Mouse (Mus musculus) liver, embryonic 11.5 days (tissue): ENCODE results near the gene Wscd2. TPM values are rescaled to one million over a fixed set of nuclear protein-coding genes. Genes with fewer than 3 reads are reported as not detected.

Source experiments
- ATAC-seq: fragments of 200-750 bp; cut with Nextera tagmentation; replicated peaks from 2 replicates; pipeline ENCODE4 v1.8.0; 2017; ENCODE audit warnings: moderate number of reproducible peaks, mild to moderate bottlenecking, moderate TSS enrichment, moderate library complexity; ENCODE audit not compliant: low FRiP score
- DNase-seq: peaks from one replicate; pipeline ENCODE4 v3.0.0-alpha.2; 2017; ENCODE audit warnings: low spot score
- H3K27ac ChIP-seq: fragments of 300-500 bp; sonication (generic); 2 replicates; pipeline ENCODE4 v1.5.1; 2014; ENCODE audit warnings: mild to moderate bottlenecking, low read depth, low read length, control low read depth
- H3K27me3 ChIP-seq: fragments of 300-500 bp; sonication (generic); replicated peaks from 2 replicates; pipeline ENCODE4 v1.6.1; 2014; ENCODE audit warnings: low read length, mixed read lengths; ENCODE audit not compliant: control insufficient read depth, insufficient read depth
- H3K36me3 ChIP-seq: fragments of 300-500 bp; sonication (generic); 2 replicates; pipeline ENCODE4 v1.6.1; 2014; ENCODE audit warnings: mild to moderate bottlenecking, low read length, moderate library complexity, mixed read lengths; ENCODE audit not compliant: control insufficient read depth, insufficient read depth
- H3K4me1 ChIP-seq: fragments of 300-500 bp; sonication (generic); replicated peaks from 2 replicates; pipeline ENCODE4 v1.6.1; 2014; ENCODE audit warnings: low read length, mixed read lengths; ENCODE audit not compliant: control insufficient read depth, insufficient read depth
- H3K4me2 ChIP-seq: fragments of 300-500 bp; sonication (generic); 2 replicates; pipeline ENCODE4 v1.6.1; 2014; ENCODE audit warnings: mild to moderate bottlenecking, control low read depth, moderate library complexity
- H3K4me3 ChIP-seq: fragments of 300-500 bp; sonication (generic); 2 replicates; pipeline ENCODE4 v1.5.1; 2014; ENCODE audit warnings: low read depth, low read length, control low read depth
- H3K9ac ChIP-seq: fragments of 300-500 bp; sonication (generic); 2 replicates; pipeline ENCODE4 v1.6.1; 2014; ENCODE audit warnings: low read depth, low read length, control low read depth
- H3K9me3 ChIP-seq: fragments of 300-500 bp; sonication (generic); 2 replicates; pipeline ENCODE4 v1.6.1; 2016; ENCODE audit warnings: low read length, inconsistent platforms, mixed read lengths; ENCODE audit not compliant: control insufficient read depth
- WGBS: fragments of 180-500 bp; shearing (Covaris S2); extraction: QIAGEN DNeasy Blood & Tissue Kit; methylation state at CpG from one replicate; pipeline ENCODE4 v1.1.7; 2014; 5-methylcytosine and 5-hydroxymethylcytosine counted together
- polyA plus RNA-seq: library from polyadenylated mRNA; unstranded; fragments of >200 nt; fragmentation: Nextera tagmentation; extraction: Ambion mirVana; gene quantifications from 2 replicates; pipeline ENCODE4 v1.2.1, GENCODE M21; 2014

The Wscd2 gene
- 0.29 and 0.45 TPM in 2 replicates for polyA plus RNA-seq

DNA sequence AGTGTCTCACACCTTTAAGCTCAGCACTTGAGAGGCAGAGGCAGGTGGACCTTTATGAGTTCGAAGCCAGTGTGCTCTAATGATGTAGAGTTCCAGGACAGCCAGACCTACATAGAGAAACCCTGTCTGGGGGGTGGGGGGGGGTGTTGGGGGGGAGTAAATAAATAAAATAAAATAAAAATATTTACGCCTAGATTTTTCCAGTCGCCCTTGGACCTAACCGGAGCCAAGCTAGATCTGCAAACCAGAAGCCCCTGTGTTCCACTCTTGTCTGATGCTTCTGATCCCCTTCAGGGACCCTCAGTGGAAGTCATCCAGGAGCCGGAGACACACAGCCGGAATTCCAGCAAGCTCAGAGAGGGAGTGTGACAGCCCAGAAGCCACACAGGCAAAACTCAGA, at the start of gene Wscd2:
Gene Wscd2 (plus strand): TSS at position 301 of the 400 bp plus-strand sequence.
- no peak within 1 kb of the TSS for H3K27ac ChIP-seq

GRCm38 (mm10) chr5:113442180-113442579, 48.0 kb upstream of the Wscd2 start:
- Histone ChIP-seq H3K36me3 (no peaks in the 10 kb centered on the region), H3K4me3 (no peak overlapping the region), H3K27me3 (no peaks in the 10 kb centered on the region), H3K4me2 (no peak overlapping the region), H3K9me3 (no peaks in the 10 kb centered on the region), H3K4me1 (no peaks in the 10 kb centered on the region), H3K9ac (no peak overlapping the region), H3K27ac (no peak overlapping the region)
- whole genome bisulfite sequencing: 67% methylated on average over 3 of the region's 3 CpGs
- ATAC-seq (no peak), DNase-seq (no peak)

More for the DNA sequence above, at the start of gene Wscd2:
- Histone ChIP-seq H3K9me3 (no peaks in the 10 kb centered on the region), H3K36me3 (no peaks in the 10 kb centered on the region), H3K4me1 (no peaks in the 10 kb centered on the region; the same call in 1 of the 2 replicates), H3K27me3 (peaks cover 39% of the 10 kb centered on the region), H3K4me2 (peak within 1 kb of the TSS; percentile 60), H3K9ac (no peak within 1 kb of the TSS), H3K4me3 (peak within 1 kb of the TSS; percentile 29)
- ATAC-seq: no peak
- DNase-seq: no peak
- WGBS: 68% methylated on average over 6 of the region's 6 CpGs

GRCm38 (mm10) chr5:113448023-113448734, 42.0 kb upstream of the Wscd2 start:
- DNase-seq (no peak), ATAC-seq (no peak)
- Histone ChIP-seq H3K27me3 (no peaks in the 10 kb centered on the region), H3K9me3 (no peaks in the 10 kb centered on the region), H3K4me2 (no peak overlapping the region), H3K4me1 (no peaks in the 10 kb centered on the region), H3K9ac (no peak overlapping the region), H3K27ac (no peak overlapping the region), H3K4me3 (no peak overlapping the region), H3K36me3 (no peaks in the 10 kb centered on the region)
- WGBS: 71% methylated on average over 9 of the region's 9 CpGs

GRCm38 (mm10) chr5:113449336-113449735, 40.8 kb upstream of the Wscd2 start:
- Histone ChIP-seq H3K27ac (no peak overlapping the region), H3K9ac (no peak overlapping the region), H3K9me3 (no peaks in the 10 kb centered on the region), H3K36me3 (no peaks in the 10 kb centered on the region), H3K4me2 (no peak overlapping the region), H3K27me3 (no peaks in the 10 kb centered on the region), H3K4me3 (no peak overlapping the region), H3K4me1 (no peaks in the 10 kb centered on the region)
- WGBS: 69% methylated on average over 3 of the region's 3 CpGs
- no peak for ATAC-seq
- DNase-seq: no peak

DNA sequence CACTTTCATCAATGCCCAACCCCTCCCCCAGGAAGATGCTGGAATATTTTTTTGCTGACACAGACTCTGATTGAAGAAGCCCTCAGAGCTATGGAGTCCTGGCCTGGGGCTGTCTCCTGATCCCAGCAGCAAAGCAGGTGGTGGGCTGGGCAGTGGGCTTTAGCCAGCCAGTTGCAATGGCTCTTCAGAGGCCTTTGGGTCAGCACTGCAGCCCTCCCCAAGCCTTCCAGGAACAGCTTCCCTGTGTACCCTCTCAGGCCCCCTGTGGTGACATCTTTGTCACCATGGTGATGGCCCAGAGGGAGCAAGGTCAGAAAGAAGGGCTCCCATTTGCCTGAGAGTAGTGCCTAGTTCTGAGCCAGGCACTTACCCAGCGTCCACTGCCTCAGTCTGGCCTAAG, 37.4 kb upstream of the Wscd2 start:
- Histone ChIP-seq H3K9ac (no peak overlapping the region), H3K9me3 (no peaks in the 10 kb centered on the region), H3K4me3 (no peak overlapping the region), H3K27me3 (no peaks in the 10 kb centered on the region), H3K4me2 (no peak overlapping the region), H3K4me1 (no peaks in the 10 kb centered on the region), H3K27ac (no peak overlapping the region), H3K36me3 (no peaks in the 10 kb centered on the region)
- DNase-seq: no peak
- no peak for ATAC-seq
- 13% methylated on average over 1 of the region's 1 CpGs for WGBS

- DNase-seq: no peak
- Histone ChIP-seq H3K36me3 (no peaks in the 10 kb centered on the region), H3K4me1 (no peaks in the 10 kb centered on the region), H3K4me2 (no peak overlapping the region), H3K27me3 (no peaks in the 10 kb centered on the region), H3K27ac (no peak overlapping the region), H3K9me3 (no peaks in the 10 kb centered on the region), H3K9ac (no peak overlapping the region), H3K4me3 (no peak overlapping the region)
- WGBS: 7% methylated on average over 4 of the region's 4 CpGs
- ATAC-seq: no peak
Measured at GRCm38 (mm10) chr5:113453356-113453755, 36.8 kb upstream of the Wscd2 start.

DNA sequence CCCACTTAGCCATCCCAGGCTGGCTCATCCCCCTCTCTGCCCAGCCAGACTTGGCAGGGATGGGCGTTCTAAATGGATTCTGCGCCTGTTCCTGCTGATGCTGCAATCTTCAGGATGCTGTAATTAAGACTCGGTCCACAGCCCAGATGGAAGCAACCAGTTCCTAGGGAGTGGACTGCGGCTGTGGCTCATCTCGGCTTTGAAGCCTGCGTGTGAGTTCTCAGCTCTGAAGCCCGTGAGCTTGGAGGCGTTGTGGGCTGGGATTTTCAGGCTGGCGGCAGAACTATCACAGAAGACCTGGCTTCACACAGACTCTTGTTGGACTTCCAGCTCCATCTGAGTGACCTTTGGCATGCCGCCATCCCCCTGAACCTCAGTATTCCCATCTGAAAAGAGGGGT, 34.1 kb upstream of the Wscd2 start:
- Histone ChIP-seq H3K4me1 (no peaks in the 10 kb centered on the region), H3K4me2 (no peak overlapping the region), H3K9ac (no peak overlapping the region), H3K36me3 (no peaks in the 10 kb centered on the region), H3K27me3 (no peaks in the 10 kb centered on the region), H3K9me3 (no peaks in the 10 kb centered on the region), H3K27ac (no peak overlapping the region), H3K4me3 (no peak overlapping the region)
- ATAC-seq (no peak), DNase-seq (no peak)
- 79% methylated on average over 10 of the region's 10 CpGs for WGBS

DNA sequence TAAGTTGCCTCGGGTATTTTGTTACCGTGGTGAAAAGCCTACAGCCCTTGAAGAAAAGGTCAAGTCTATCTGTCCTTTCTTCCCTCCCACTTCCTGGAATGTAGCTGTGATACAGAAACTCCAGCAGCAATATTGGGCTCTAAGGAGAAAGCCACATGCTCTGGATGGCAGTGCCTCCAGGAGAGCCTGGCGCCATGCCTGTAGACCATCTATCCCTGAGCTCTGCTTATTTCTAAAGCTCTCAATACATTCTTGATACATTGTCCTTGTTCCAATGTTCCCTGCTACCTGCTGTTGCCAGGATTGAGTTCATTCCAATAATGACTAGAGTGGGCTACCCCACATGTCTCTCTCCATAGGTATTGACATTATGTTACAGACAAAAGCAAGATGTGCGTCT, 33.4 kb upstream of the Wscd2 start:
- H3K9me3 ChIP-seq: no peaks in the 10 kb centered on the region
- H3K36me3 ChIP-seq: no peaks in the 10 kb centered on the region
- no peak overlapping the region for H3K27ac ChIP-seq
- H3K4me2 ChIP-seq: no peak overlapping the region
- peaks cover 3% of the 10 kb centered on the region for H3K27me3 ChIP-seq
- ATAC-seq (no peak), DNase-seq (no peak)
- 79% methylated on average over 4 of the region's 4 CpGs for WGBS
- no peak overlapping the region for H3K4me3 ChIP-seq
- H3K9ac ChIP-seq: no peak overlapping the region
- no peaks in the 10 kb centered on the region for H3K4me1 ChIP-seq

- no peaks in the 10 kb centered on the region for H3K9me3 ChIP-seq
- WGBS: 73% methylated on average over 6 of the region's 6 CpGs
Measured at GRCm38 (mm10) chr5:113457260-113457659, 32.9 kb upstream of the Wscd2 start.

More at GRCm38 (mm10) chr5:113457260-113457659, 32.9 kb upstream of the Wscd2 start:
- Histone ChIP-seq H3K36me3 (no peaks in the 10 kb centered on the region), H3K27ac (no peak overlapping the region), H3K9ac (no peak overlapping the region), H3K4me2 (no peak overlapping the region), H3K4me3 (no peak overlapping the region), H3K27me3 (peaks cover 7% of the 10 kb centered on the region), H3K4me1 (no peaks in the 10 kb centered on the region)
- ATAC-seq (no peak), DNase-seq (no peak)
